Mouse (Mus musculus) testis, adult 2 months (tissue): ENCODE measurements at regions not wholly inside any gene's neighbourhood (a gene's known extent, or its start where the extent isn't known, plus 50 kb on each side); places are given as distances from the start of the nearest gene placed in this dataset.

ENCODE experiments used
- CTCF ChIP-seq: fragments of 200-500 bp; IDR thresholded peaks from 2 replicates; pipeline ENCODE4 v1.5.1; 2012; ENCODE audit warnings: low read depth, mild to moderate bottlenecking, inconsistent platforms, low read length, moderate library complexity; ENCODE audit not compliant: control insufficient read depth, insufficient read depth, insufficient replicate concordance
- POLR2A ChIP-seq: fragments of 200-500 bp; IDR thresholded peaks from 2 replicates; pipeline ENCODE4 v1.6.1; 2012; ENCODE audit warnings: low read depth, mild to moderate bottlenecking, inconsistent platforms, low read length, moderate library complexity; ENCODE audit not compliant: control insufficient read depth

DNA sequence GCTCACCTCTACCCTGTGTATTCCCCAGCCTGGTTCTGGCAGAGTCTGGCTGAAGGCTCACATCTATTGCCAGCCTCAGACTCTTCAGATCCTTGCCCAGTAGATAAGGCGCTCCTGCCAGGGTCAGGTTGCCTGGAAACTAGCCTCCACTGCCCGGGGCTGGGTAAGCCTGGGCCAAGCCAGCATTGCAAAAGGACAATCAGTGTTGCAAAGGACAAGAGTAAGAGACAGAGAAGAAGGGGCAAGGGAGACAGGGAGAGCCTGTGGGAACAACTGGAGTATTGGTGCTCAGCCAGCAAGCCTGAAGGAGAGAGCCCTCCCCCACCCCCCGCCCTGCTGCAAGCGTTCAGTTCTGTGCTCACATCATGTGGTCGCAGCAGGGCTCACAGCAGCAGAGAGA is 94.4 kb upstream of the Atp6ap2 start:
- TF ChIP-seq CTCF (no peak), POLR2A (no peak)
